29 mouse cellular contexts compared by ENCODE assay signal in the genomic region with DNA sequence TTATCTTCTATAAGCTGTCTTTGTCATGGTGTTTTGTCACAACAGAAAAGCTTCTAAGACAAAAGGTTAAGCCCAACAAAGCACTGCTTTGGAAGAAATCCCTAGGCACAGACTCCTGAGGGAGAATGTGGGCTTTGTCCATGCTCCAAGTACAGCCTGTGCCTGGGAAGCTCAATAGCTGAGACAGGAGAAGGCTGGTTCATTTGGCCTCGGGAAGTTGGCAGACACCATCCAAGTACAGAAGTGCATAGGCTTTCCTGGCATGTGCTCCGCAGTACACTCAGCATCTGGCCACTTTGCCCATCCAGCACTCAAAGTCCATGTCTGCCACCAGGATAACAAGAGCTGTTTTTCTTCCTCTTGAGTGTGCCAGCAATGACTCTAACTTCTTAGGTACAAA. TPM values are rescaled to one million over a fixed set of nuclear protein-coding genes. Genes with fewer than 3 reads are reported as not detected.
A peak's percentile ranks its signal among the peaks of the same experiment; 100 is the strongest.
DNase-seq lines count a peak whose midpoint lies in the region; ATAC-seq lines count a peak whose summit lies in the region.
"Had no signal": no experiment of that assay in that cellular context is flagged by ENCODE, and none has a peak within 500 bp of the region (broad histone marks: within the 10 kb centered on the region; RNA-seq: fewer than 3 reads in every experiment).

No protein-coding gene starts in this region.

- no peak overlapping the region for H3K4me3 ChIP-seq in kidney, embryonic 14.5 days (ENCODE audit: low read length)
- H3K4me3 ChIP-seq: embryonic facial prominence, embryonic 10.5 days; forebrain, embryonic 10.5 days; kidney, embryonic 15.5 days had no signal

- H3K9me3 ChIP-seq in kidney, embryonic 14.5 days (ENCODE audit: control insufficient read depth, low read length), result no peaks in the 10 kb centered on the region
- H3K9me3 ChIP-seq: embryonic facial prominence, embryonic 10.5 days; forebrain, embryonic 10.5 days; kidney, embryonic 15.5 days had no signal

- no peaks in the 10 kb centered on the region for H3K27me3 ChIP-seq in kidney, embryonic 14.5 days (ENCODE audit: control insufficient read depth, insufficient read depth, low read length)
- H3K27me3 ChIP-seq: kidney, embryonic 15.5 days had no signal

- peaks cover 70% of the 10 kb centered on the region for H3K36me3 ChIP-seq in kidney, embryonic 14.5 days (ENCODE audit: control insufficient read depth, insufficient read depth, low read length)

- WGBS in kidney, embryonic 14.5 days, result 95% methylated on average over 2 of the region's 2 CpGs

- peak; percentile 71 to 75 for DNase-seq in adrenal gland, adult (ENCODE audit: inconsistent age in 2 of 2, low spot score in 1 of 2)
- no peak for DNase-seq in adrenal gland, postnatal 4 days (ENCODE audit: low spot score in 2 of 2)
- peak; percentile 47 for DNase-seq in kidney, adult 9 months
- peak; percentile 36 for DNase-seq in adrenal gland, adult 8-10 months
- peak; percentile 96 for DNase-seq in gonadal fat pad, adult 2 months (ENCODE audit: low read depth)
- DNase-seq in lung, postnatal 36 days, result no peak
- DNase-seq: cerebellum, adult 9-11 months; gastrocnemius, postnatal 10 days; heart, adult 11 months; right cerebral cortex, postnatal 14 days; thymus, postnatal 14 days had no signal

- H3K9ac ChIP-seq in kidney, embryonic 14.5 days (ENCODE audit: low read depth, low read length), result no peak overlapping the region
- H3K9ac ChIP-seq: kidney, embryonic 15.5 days had no signal

- peaks cover 2% of the 10 kb centered on the region for H3K4me1 ChIP-seq in kidney, embryonic 14.5 days (ENCODE audit: control insufficient read depth, insufficient read depth, low read length)

- H3K4me2 ChIP-seq in kidney, embryonic 14.5 days (replicated peaks; ENCODE audit: low read depth, low read length), result no peak overlapping the region
- H3K4me2 ChIP-seq: heart, embryonic 11.5 days; kidney, embryonic 15.5 days had no signal

- ATAC-seq in kidney, embryonic 14.5 days (ENCODE audit: low FRiP score, low TSS enrichment), result no peak
- ATAC-seq: activated CD4-positive, CD25-positive, alpha-beta regulatory T cell, adult 4 months; forebrain, embryonic 16.5 days; midbrain, embryonic 16.5 days had no signal

- H3K27ac ChIP-seq in kidney, embryonic 14.5 days (ENCODE audit: low read depth, low read length), result no peak overlapping the region
- H3K27ac ChIP-seq: embryonic facial prominence, embryonic 10.5 days; forebrain, embryonic 10.5 days; kidney, embryonic 15.5 days; macrophage; stomach, postnatal 0 days had no signal

RNA-seq across cellular contexts. Expression of a gene that starts 5.8 kb away (rescaled TPM):
- total RNA-seq in adrenal gland, postnatal 4 days (2021), result 100 to 1,000 TPM; 120 to 130 TPM
- 65.7 and 83.8 TPM in 2 replicates for polyA plus RNA-seq in kidney, embryonic 14.5 days (2014; fragmentation: Nextera tagmentation; extraction: Ambion mirVana)
- 100 to 1,000 TPM; 131 to 143 (median 136) TPM for total RNA-seq in adrenal gland, adult 8-10 months (2022)
- polyA plus RNA-seq in gonadal fat pad, adult 2 months (2012; rRNA removed), result 45.6 and 55.1 TPM in 2 replicates

RNA-seq across cellular contexts. Expression of a gene that starts 6.0 kb away (rescaled TPM):
- 10 to 100 TPM; 18.0 to 19.7 TPM for total RNA-seq in adrenal gland, postnatal 4 days (2021)
- 62.7 and 63.0 TPM in 2 replicates for polyA plus RNA-seq in kidney, embryonic 14.5 days (2014; fragmentation: Nextera tagmentation; extraction: Ambion mirVana)
- 10 to 100 TPM in 2 of 4 experiments, 1 to 10 TPM in 2; 7.0 to 12.8 (median 10.0) TPM for total RNA-seq in adrenal gland, adult 8-10 months (2022)
- polyA plus RNA-seq in gonadal fat pad, adult 2 months (2012; rRNA removed), result 6.7 and 9.1 TPM in 2 replicates

RNA-seq across cellular contexts. Expression of a gene that starts 29.1 kb away (rescaled TPM):
- 10 to 100 TPM; 66.2 to 68.0 TPM for total RNA-seq in adrenal gland, postnatal 4 days (2021)
- polyA plus RNA-seq in kidney, embryonic 14.5 days (2014; fragmentation: Nextera tagmentation; extraction: Ambion mirVana), result 64.0 and 87.0 TPM in 2 replicates
- total RNA-seq in adrenal gland, adult 8-10 months (2022), result 10 to 100 TPM in 1 of 4 experiments, 1 to 10 TPM in 3; 7.8 to 12.2 (median 9.4) TPM
- polyA plus RNA-seq in gonadal fat pad, adult 2 months (2012; rRNA removed), result 98.6 and 114 TPM in 2 replicates
- polyA plus RNA-seq: activated CD4-positive, CD25-positive, alpha-beta regulatory T cell, adult 4 months; macrophage had no signal

RNA-seq across cellular contexts. Expression of a gene that starts 30.6 kb away (rescaled TPM):
- total RNA-seq in adrenal gland, postnatal 4 days (2021), result 10 to 100 TPM; 23.8 to 27.5 TPM
- 36.2 and 40.1 TPM in 2 replicates for polyA plus RNA-seq in kidney, embryonic 14.5 days (2014; fragmentation: Nextera tagmentation; extraction: Ambion mirVana)
- 10 to 100 TPM; 18.5 to 23.9 (median 20.9) TPM for total RNA-seq in adrenal gland, adult 8-10 months (2022)
- 54.1 and 57.3 TPM in 2 replicates for polyA plus RNA-seq in gonadal fat pad, adult 2 months (2012; rRNA removed)

RNA-seq across cellular contexts. Expression of a gene that starts 30.6 kb away (rescaled TPM):
- 10 to 100 TPM in 1 of 2 experiments, 1 to 10 TPM in 1; 6.5 to 10.2 TPM for total RNA-seq in adrenal gland, postnatal 4 days (2021)
- polyA plus RNA-seq in kidney, embryonic 14.5 days (2014; fragmentation: Nextera tagmentation; extraction: Ambion mirVana), result not detected in 2 replicates
- total RNA-seq in adrenal gland, adult 8-10 months (2022), result 1 to 10 TPM; 1.7 to 7.3 (median 5.7) TPM
- polyA plus RNA-seq in gonadal fat pad, adult 2 months (2012; rRNA removed), result 3.8 TPM in 1 of 2 replicates, not detected in the other
- total RNA-seq: hematopoietic stem cell, adult 5-6 weeks; liver, adult 2 months had no signal
- polyA plus RNA-seq: activated CD4-positive, CD25-positive, alpha-beta regulatory T cell, adult 4 months; cortical plate, adult 2 months; embryonic facial prominence, embryonic 10.5 days; forebrain, embryonic 10.5 days; forebrain, embryonic 16.5 days; heart, embryonic 11.5 days; heart, postnatal 0 days; kidney, embryonic 15.5 days; limb, embryonic 11.5 days; liver, embryonic 16.5 days; lung, embryonic 16.5 days; macrophage; midbrain, embryonic 16.5 days; neural tube, embryonic 14.5 days; stomach, postnatal 0 days had no signal

Comparison
In these comparisons a context has a peak if more than half of its experiments do, and no peak if none do; other contexts are left out.
1. DNase-seq: peak in adrenal gland, adult (2 of 2), kidney, adult 9 months (single experiment), adrenal gland, adult 8-10 months (single experiment) and gonadal fat pad, adult 2 months (single experiment); none in adrenal gland, postnatal 4 days (0 of 2) and lung, postnatal 36 days (single experiment).
2. RNA of a gene that starts 29.1 kb away (total RNA-seq): 66.2 to 68.0 TPM in adrenal gland, postnatal 4 days; 7.8 to 12.2 TPM in adrenal gland, adult 8-10 months; every median in the first group is over 4 times any median in the second.